9 mouse cellular contexts compared by ENCODE assay signal in genomic region chr6:70709338-70710055, GRCm38 (mm10).
DNase-seq lines count a peak whose midpoint lies in the region; ATAC-seq and TF ChIP-seq lines count a peak whose summit lies in the region.
"Had no signal": no experiment of that assay in that cellular context is flagged by ENCODE, and none has a peak within 500 bp of the region (broad histone marks: within the 10 kb centered on the region; RNA-seq: fewer than 3 reads in every experiment).

No protein-coding gene starts in this region.

- peak overlapping the region; percentile 29; the same call in 1 of the 2 replicates for H3K27ac ChIP-seq in heart, embryonic 11.5 days (ENCODE audit: low read depth, low read length)
- H3K27ac ChIP-seq in kidney, embryonic 14.5 days (ENCODE audit: low read depth, low read length), result no peak overlapping the region
- H3K27ac ChIP-seq in lung, embryonic 14.5 days (ENCODE audit: low read depth), result no peak overlapping the region
- no peak overlapping the region for H3K27ac ChIP-seq in neural tube, embryonic 14.5 days (ENCODE audit: low read depth, low read length)
- H3K27ac ChIP-seq: limb, embryonic 15.5 days had no signal

- peak; percentile 82 for DNase-seq in CD4-positive, CD25-positive, alpha-beta regulatory T cell, adult 2 months (ENCODE audit: low read depth, low spot score)
- DNase-seq in MN1 (ENCODE audit: low spot score), result peak; percentile 13
- DNase-seq in cerebellum, postnatal 36 days, result peak; percentile 54 to 60
- peak; percentile 75 for DNase-seq in lung, embryonic 14.5 days
- no peak for DNase-seq in gastrocnemius, postnatal 25 days

- no peaks in the 10 kb centered on the region for H3K36me3 ChIP-seq in heart, embryonic 11.5 days (ENCODE audit: control insufficient read depth, insufficient read depth, low read length)
- H3K36me3 ChIP-seq in kidney, embryonic 14.5 days (ENCODE audit: control insufficient read depth, insufficient read depth, low read length), result no peaks in the 10 kb centered on the region
- H3K36me3 ChIP-seq in lung, embryonic 14.5 days (ENCODE audit: insufficient read depth), result no peaks in the 10 kb centered on the region
- no peaks in the 10 kb centered on the region for H3K36me3 ChIP-seq in neural tube, embryonic 14.5 days (ENCODE audit: control insufficient read depth, insufficient read depth, low read length)
- H3K36me3 ChIP-seq: limb, embryonic 15.5 days had no signal

- ATAC-seq in heart, embryonic 11.5 days (replicated peaks; ENCODE audit: insufficient number of reproducible peaks, low FRiP score, low TSS enrichment), result peak; percentile 78
- ATAC-seq in kidney, embryonic 14.5 days (ENCODE audit: low FRiP score, low TSS enrichment), result peak; percentile 88
- peak; percentile 77 for ATAC-seq in lung, embryonic 14.5 days (ENCODE audit: insufficient read depth)
- peak; percentile 79 for ATAC-seq in neural tube, embryonic 14.5 days (ENCODE audit: low read depth)

- H3K4me3 ChIP-seq in heart, embryonic 11.5 days (ENCODE audit: low read depth, low read length), result peak overlapping the region; percentile 14; the same call in 1 of the 2 replicates
- H3K4me3 ChIP-seq in kidney, embryonic 14.5 days (ENCODE audit: low read length), result no peak overlapping the region
- no peak overlapping the region for H3K4me3 ChIP-seq in lung, embryonic 14.5 days (ENCODE audit: low read depth, low read length)
- H3K4me3 ChIP-seq in neural tube, embryonic 14.5 days (ENCODE audit: low read depth, low read length), result no peak overlapping the region
- H3K4me3 ChIP-seq: limb, embryonic 15.5 days had no signal

- 12% methylated on average over 7 of the region's 7 CpGs for WGBS in heart, embryonic 11.5 days (ENCODE audit: insufficient replicate concordance)
- 16% methylated on average over 7 of the region's 7 CpGs for WGBS in kidney, embryonic 14.5 days
- WGBS in lung, embryonic 14.5 days, result 14% methylated on average over 7 of the region's 7 CpGs
- 26% methylated on average over 7 of the region's 7 CpGs for WGBS in neural tube, embryonic 14.5 days

- no peaks in the 10 kb centered on the region for H3K27me3 ChIP-seq in heart, embryonic 11.5 days (ENCODE audit: control insufficient read depth, insufficient read depth, low read length)
- no peaks in the 10 kb centered on the region for H3K27me3 ChIP-seq in kidney, embryonic 14.5 days (ENCODE audit: control insufficient read depth, insufficient read depth, low read length)
- no peaks in the 10 kb centered on the region for H3K27me3 ChIP-seq in lung, embryonic 14.5 days (ENCODE audit: insufficient read depth, low read length)
- H3K27me3 ChIP-seq in neural tube, embryonic 14.5 days (ENCODE audit: control insufficient read depth, insufficient read depth, low read length), result no peaks in the 10 kb centered on the region
- H3K27me3 ChIP-seq: limb, embryonic 15.5 days had no signal

- TF ChIP-seq CTCF in lung, embryonic 14.5 days (IDR thresholded peaks at IDR 0.05; ENCODE audit: low read depth), result peak; percentile 72

- peak overlapping the region; percentile 52 for H3K4me2 ChIP-seq in heart, embryonic 11.5 days
- no peak overlapping the region for H3K4me2 ChIP-seq in kidney, embryonic 14.5 days (replicated peaks; ENCODE audit: low read depth, low read length)
- peak overlapping the region; percentile 21; the same call in 1 of the 2 replicates for H3K4me2 ChIP-seq in lung, embryonic 14.5 days
- no peak overlapping the region for H3K4me2 ChIP-seq in neural tube, embryonic 14.5 days (ENCODE audit: low read depth, low read length)
- H3K4me2 ChIP-seq: limb, embryonic 15.5 days had no signal

- peaks cover 4% of the 10 kb centered on the region; the same call in 1 of the 2 replicates for H3K4me1 ChIP-seq in heart, embryonic 11.5 days (ENCODE audit: control insufficient read depth, insufficient read depth, low read length)
- H3K4me1 ChIP-seq in kidney, embryonic 14.5 days (ENCODE audit: control insufficient read depth, insufficient read depth, low read length), result 0 out of 2 replicates have a peak, but pooled peaks cover 3% of the 10 kb centered on the region
- no peaks in the 10 kb centered on the region for H3K4me1 ChIP-seq in lung, embryonic 14.5 days (ENCODE audit: insufficient read depth)
- no peaks in the 10 kb centered on the region for H3K4me1 ChIP-seq in neural tube, embryonic 14.5 days (ENCODE audit: control insufficient read depth, insufficient read depth, low read length)
- H3K4me1 ChIP-seq: limb, embryonic 15.5 days had no signal

- H3K9ac ChIP-seq in heart, embryonic 11.5 days (ENCODE audit: low read depth, low read length), result no peak overlapping the region
- no peak overlapping the region for H3K9ac ChIP-seq in kidney, embryonic 14.5 days (ENCODE audit: low read depth, low read length)
- no peak overlapping the region for H3K9ac ChIP-seq in lung, embryonic 14.5 days
- H3K9ac ChIP-seq in neural tube, embryonic 14.5 days (replicated peaks; ENCODE audit: low read depth, low read length), result no peak overlapping the region
- H3K9ac ChIP-seq: limb, embryonic 15.5 days had no signal

- H3K9me3 ChIP-seq in heart, embryonic 11.5 days (replicated peaks; ENCODE audit: control insufficient read depth, low read length), result no peaks in the 10 kb centered on the region
- no peaks in the 10 kb centered on the region for H3K9me3 ChIP-seq in kidney, embryonic 14.5 days (ENCODE audit: control insufficient read depth, low read length)
- no peaks in the 10 kb centered on the region for H3K9me3 ChIP-seq in lung, embryonic 14.5 days (ENCODE audit: low read depth, low read length)
- no peaks in the 10 kb centered on the region for H3K9me3 ChIP-seq in neural tube, embryonic 14.5 days (ENCODE audit: control insufficient read depth, low read length)
- H3K9me3 ChIP-seq: limb, embryonic 15.5 days had no signal

Comparison
In these comparisons a context has a peak if more than half of its experiments do, and no peak if none do; other contexts are left out.
1. H3K4me2 ChIP-seq: peak in heart, embryonic 11.5 days (single experiment) and lung, embryonic 14.5 days (single experiment); none in kidney, embryonic 14.5 days (single experiment) and neural tube, embryonic 14.5 days (single experiment).
2. Peak in every context shown above with its lines, with median percentiles within 50 percentile points of each other: ATAC-seq.